9 mouse cellular contexts compared by ENCODE assay signal in the genomic region with DNA sequence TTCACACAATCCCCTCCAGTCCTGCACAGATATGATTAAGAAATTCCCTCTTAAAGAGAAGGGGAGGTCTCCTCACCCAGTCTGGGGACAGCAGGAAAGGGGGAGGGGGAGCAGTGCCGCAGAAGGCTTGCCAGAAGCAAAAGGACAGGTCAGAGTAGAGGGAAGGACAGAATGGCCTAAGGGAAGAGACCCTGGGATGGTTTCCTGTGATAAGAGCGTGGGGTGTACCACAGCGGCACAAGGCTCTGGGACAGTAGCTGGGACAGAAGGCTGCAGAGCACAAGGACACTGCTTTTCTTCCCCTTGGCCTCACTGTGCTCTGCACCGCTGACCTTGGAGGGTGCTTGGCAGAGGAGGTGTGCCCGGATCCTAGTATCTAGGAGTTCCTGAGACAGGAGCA. TPM values are rescaled to one million over a fixed set of nuclear protein-coding genes. Genes with fewer than 3 reads are reported as not detected.
DNase-seq lines count a peak whose midpoint lies in the region; ATAC-seq and TF ChIP-seq lines count a peak whose summit lies in the region.
"Had no signal": no experiment of that assay in that cellular context is flagged by ENCODE, and none has a peak within 500 bp of the region (broad histone marks: within the 10 kb centered on the region; RNA-seq: fewer than 3 reads in every experiment).

No protein-coding gene starts in this region.

- H3K27me3 ChIP-seq in kidney, embryonic 16.5 days (ENCODE audit: insufficient read depth, low read length) = no peaks in the 10 kb centered on the region
- H3K27me3 ChIP-seq in embryonic facial prominence, embryonic 12.5 days = 0 out of 2 replicates have a peak, but pooled peaks cover 9% of the 10 kb centered on the region
- no peaks in the 10 kb centered on the region for H3K27me3 ChIP-seq in intestine, postnatal 0 days (replicated peaks; ENCODE audit: control insufficient read depth, insufficient read depth, low read length)
- H3K27me3 ChIP-seq: Patski had no signal

- no peak for DNase-seq in kidney, postnatal 10 days
- DNase-seq in left cerebral cortex, postnatal 25 days (ENCODE audit: low spot score in 2 of 2) = no peak
- DNase-seq in cerebellum, adult 11-12 months = no peak
- DNase-seq in adipocyte (ENCODE audit: low spot score) = no peak

- 4% methylated on average over 5 of the region's 5 CpGs for WGBS in kidney, embryonic 16.5 days
- WGBS in embryonic facial prominence, embryonic 12.5 days = 29% methylated on average over 5 of the region's 5 CpGs
- WGBS in intestine, postnatal 0 days = 35% methylated on average over 5 of the region's 5 CpGs

- peak overlapping the region; percentile 58 for H3K4me2 ChIP-seq in kidney, embryonic 16.5 days (replicated peaks; ENCODE audit: low read depth, low read length)
- H3K4me2 ChIP-seq in embryonic facial prominence, embryonic 12.5 days (replicated peaks) = peak overlapping the region; percentile 42
- peak overlapping the region; percentile 50 for H3K4me2 ChIP-seq in intestine, postnatal 0 days (replicated peaks; ENCODE audit: low read depth)

- no peaks in the 10 kb centered on the region for H3K36me3 ChIP-seq in kidney, embryonic 16.5 days (ENCODE audit: insufficient read depth, low read length)
- H3K36me3 ChIP-seq in embryonic facial prominence, embryonic 12.5 days = no peaks in the 10 kb centered on the region
- H3K36me3 ChIP-seq in intestine, postnatal 0 days (ENCODE audit: control insufficient read depth, insufficient read depth) = no peaks in the 10 kb centered on the region

- H3K4me3 ChIP-seq in kidney, embryonic 16.5 days (ENCODE audit: low read length) = no peak overlapping the region; the same call in 1 of the 2 replicates
- no peak overlapping the region for H3K4me3 ChIP-seq in embryonic facial prominence, embryonic 12.5 days
- no peak overlapping the region for H3K4me3 ChIP-seq in intestine, postnatal 0 days (ENCODE audit: low read depth, low read length)

- ATAC-seq in kidney, embryonic 16.5 days (ENCODE audit: low FRiP score, low TSS enrichment) = peak; percentile 39
- no peak for ATAC-seq in embryonic facial prominence, embryonic 12.5 days (ENCODE audit: insufficient number of reproducible peaks, insufficient read depth, low FRiP score, low TSS enrichment)
- no peak for ATAC-seq in intestine, postnatal 0 days
- ATAC-seq in monocyte, adult 5-6 weeks (replicated peaks; ENCODE audit: insufficient number of reproducible peaks, low FRiP score, low TSS enrichment, poor library complexity, severe bottlenecking) = 0 out of 2 replicates have a peak, but pooled peaks have one; percentile 16

- H3K9ac ChIP-seq in kidney, embryonic 16.5 days (replicated peaks; ENCODE audit: low read length) = peak overlapping the region; percentile 57; the same call in 1 of the 2 replicates
- no peak overlapping the region for H3K9ac ChIP-seq in embryonic facial prominence, embryonic 12.5 days
- no peak overlapping the region for H3K9ac ChIP-seq in intestine, postnatal 0 days (ENCODE audit: low read depth, low read length)

- H3K27ac ChIP-seq in kidney, embryonic 16.5 days (ENCODE audit: low read length) = peak overlapping the region; percentile 73
- H3K27ac ChIP-seq in embryonic facial prominence, embryonic 12.5 days = peak overlapping the region; percentile 36; the same call in 1 of the 2 replicates
- no peak overlapping the region for H3K27ac ChIP-seq in intestine, postnatal 0 days (ENCODE audit: low read depth, low read length)

- H3K4me1 ChIP-seq in kidney, embryonic 16.5 days (ENCODE audit: insufficient read depth, low read length) = peaks cover 34% of the 10 kb centered on the region
- peaks cover 13% of the 10 kb centered on the region for H3K4me1 ChIP-seq in embryonic facial prominence, embryonic 12.5 days
- H3K4me1 ChIP-seq in intestine, postnatal 0 days (replicated peaks; ENCODE audit: control insufficient read depth, insufficient read depth, low read length) = peaks cover 15% of the 10 kb centered on the region

- no peak for TF ChIP-seq CTCF in intestine, postnatal 0 days (IDR thresholded peaks at IDR 0.05; ENCODE audit: low read depth)

- H3K9me3 ChIP-seq in kidney, embryonic 16.5 days (ENCODE audit: low read length) = no peaks in the 10 kb centered on the region; the same call in 1 of the 2 replicates
- no peaks in the 10 kb centered on the region for H3K9me3 ChIP-seq in embryonic facial prominence, embryonic 12.5 days
- H3K9me3 ChIP-seq in intestine, postnatal 0 days (ENCODE audit: control insufficient read depth) = no peaks in the 10 kb centered on the region

- intact Hi-C loops in left cerebral cortex, postnatal 25 days (cut with DNase I) = no loop called here

RNA-seq across cellular contexts. Expression of a gene that starts 31.8 kb away (rescaled TPM):
- polyA plus RNA-seq in kidney, embryonic 16.5 days (2015; fragmentation: Nextera tagmentation; extraction: Ambion mirVana) = 13.8 and 17.1 TPM in 2 replicates
- polyA plus RNA-seq in embryonic facial prominence, embryonic 12.5 days (2016; fragmentation: Nextera tagmentation; extraction: Ambion mirVana) = 19.4 and 22.3 TPM in 2 replicates
- polyA plus RNA-seq in intestine, postnatal 0 days (2015; fragmentation: Nextera tagmentation; extraction: Ambion mirVana) = 21.9 and 25.2 TPM in 2 replicates
- total RNA-seq in monocyte, adult 5-6 weeks (2017) = 1.3 to 3.7 TPM (median 1.4 TPM) in 3 replicates
- 10 to 100 TPM; 45.0 to 48.4 TPM for total RNA-seq in left cerebral cortex, postnatal 25 days (2021)

Comparison
In these comparisons a context has a peak if more than half of its experiments do, and no peak if none do; other contexts are left out.
1. ATAC-seq: peak in kidney, embryonic 16.5 days (single experiment) and monocyte, adult 5-6 weeks (single experiment); none in embryonic facial prominence, embryonic 12.5 days (single experiment) and intestine, postnatal 0 days (single experiment).
2. Peak in every context shown above with its lines, with median percentiles within 50 percentile points of each other: H3K4me2 ChIP-seq.